Mouse (Mus musculus): Measurements from ENCODE around the gene Cdc7.
"Not testable (repeated sequence)": the region's sequence is repeated elsewhere in the genome, so short reads cannot be mapped to it uniquely, and the experiment has no call there.

Cdc7 gene

GRCm38 (mm10) chr5:106963584-106964512, at the start of gene Cdc7:
Gene Cdc7, plus strand, starts transcription at chr5:106964322.
- DNase-seq, result peak; percentile 90 to 97

GRCm38 (mm10) chr5:106919315-106919714, 44.8 kb upstream of the Cdc7 start:
- DNase-seq, result no peak

- DNase-seq, result peak; percentile 70 to 86
Measured at GRCm38 (mm10) chr5:106925488-106926368, 38.4 kb upstream of the Cdc7 start, which contains the start of gene Hfm1. Gene Hfm1, minus strand, starts transcription at chr5:106926321.

- peak in 1 of 2 experiments; percentile 6 for DNase-seq
Measured at GRCm38 (mm10) chr5:106926369-106926686, 37.8 kb upstream of the Cdc7 start.

- no peak for DNase-seq
Measured at GRCm38 (mm10) chr5:106927996-106928395, 36.1 kb upstream of the Cdc7 start.

GRCm38 (mm10) chr5:106946342-106946741, 17.8 kb upstream of the Cdc7 start:
- no peak for DNase-seq

GRCm38 (mm10) chr5:106948683-106949082, 15.4 kb upstream of the Cdc7 start:
- DNase-seq, result no peak

GRCm38 (mm10) chr5:106956467-106956866, 7.7 kb upstream of the Cdc7 start:
- no peak for DNase-seq

- DNase-seq, result no peak
Measured at GRCm38 (mm10) chr5:106959031-106959430, 5.1 kb upstream of the Cdc7 start.

- DNase-seq, result no peak
Measured at GRCm38 (mm10) chr5:106960451-106960850, 3.7 kb upstream of the Cdc7 start.

GRCm38 (mm10) chr5:106964513-106965014, 442 bp downstream of the Cdc7 start:
- no peak for DNase-seq

- DNase-seq, result no peak
Measured at GRCm38 (mm10) chr5:106966443-106966842, 2.3 kb downstream of the Cdc7 start.

- DNase-seq, result no peak
Measured at GRCm38 (mm10) chr5:106967578-106967977, 3.5 kb downstream of the Cdc7 start.

- DNase-seq, result no peak
Measured at GRCm38 (mm10) chr5:106973883-106974282, 9.8 kb downstream of the Cdc7 start.

GRCm38 (mm10) chr5:106979156-106979555, 15.0 kb downstream of the Cdc7 start:
- DNase-seq, result no peak

- DNase-seq, result no peak
Measured at GRCm38 (mm10) chr5:106982298-106982952, 18.3 kb downstream of the Cdc7 start.

- not testable (repeated sequence) for DNase-seq
Measured at GRCm38 (mm10) chr5:106984934-106985333, 20.8 kb downstream of the Cdc7 start.

GRCm38 (mm10) chr5:106985594-106985993, 21.5 kb downstream of the Cdc7 start:
- DNase-seq, result no peak

GRCm38 (mm10) chr5:106989181-106989580, 25.1 kb downstream of the Cdc7 start:
- DNase-seq, result no peak

- no peak for DNase-seq
Measured at GRCm38 (mm10) chr5:106989786-106990185, 25.7 kb downstream of the Cdc7 start.

- peak; percentile 49 to 53 for DNase-seq
Measured at GRCm38 (mm10) chr5:106990639-106991299, 26.6 kb downstream of the Cdc7 start.

GRCm38 (mm10) chr5:106991300-106991929, 27.3 kb downstream of the Cdc7 start:
- no peak for DNase-seq

All from cerebellum, adult 18-20 months (tissue).